Mouse (Mus musculus) skeletal muscle tissue, adult 2 months (tissue): ENCODE measurements around the gene Gabarapl1.
"Not testable (repeated sequence)": the region's sequence is repeated elsewhere in the genome, so short reads cannot be mapped to it uniquely, and the experiment has no call there.

Experiments used
- DNase-seq: peaks from one replicate; pipeline ENCODE4 v3.0.0-alpha.2; 2012; ENCODE audit warnings: low read depth, low spot score

Gabarapl1 gene

DNA sequence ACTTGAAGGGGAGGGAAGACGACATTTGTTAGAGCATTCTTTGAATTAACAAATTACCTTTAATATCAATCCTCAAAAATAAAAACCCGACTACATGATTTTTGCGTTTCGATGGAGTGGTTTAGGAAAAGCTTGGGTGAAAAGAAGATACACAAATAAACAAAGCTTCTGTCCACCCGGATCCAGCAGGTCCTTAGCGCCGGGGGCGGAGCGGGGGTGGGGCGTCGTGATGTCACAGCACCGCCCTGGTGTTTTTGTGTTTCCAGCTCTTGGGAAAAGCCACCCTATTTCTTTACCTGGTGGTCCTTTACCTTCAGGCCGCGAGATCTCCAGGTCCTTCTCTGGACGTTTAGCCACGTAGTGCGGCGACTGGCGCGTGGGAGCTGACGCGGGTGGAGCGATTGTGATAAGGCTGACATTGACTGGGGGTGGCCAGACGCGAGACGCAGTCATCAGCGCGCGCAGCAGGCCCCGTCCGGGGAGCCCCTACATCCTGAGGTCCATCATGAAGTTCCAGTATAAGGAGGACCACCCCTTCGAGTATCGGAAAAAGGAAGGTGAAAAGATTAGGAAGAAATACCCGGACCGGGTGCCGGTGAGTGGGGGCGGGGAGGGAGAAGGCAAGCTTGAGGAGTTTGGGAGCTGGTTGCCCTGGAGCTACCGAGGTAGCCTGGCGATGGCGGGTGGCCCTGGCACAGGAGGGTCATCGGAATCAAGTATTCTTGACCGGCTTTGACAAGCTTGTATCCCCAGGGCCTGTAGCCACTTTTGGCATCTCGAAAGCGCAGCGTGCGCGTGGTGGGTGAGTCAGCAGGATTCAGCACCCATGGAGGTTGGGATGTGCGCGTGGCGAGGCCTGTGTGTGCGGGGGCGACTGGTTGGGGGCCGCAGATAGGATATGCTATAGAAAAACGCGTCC, at the start of gene Gabarapl1:
Gene Gabarapl1 (plus strand): TSS at position 219 of the 919 bp plus-strand sequence.
- peak; percentile 54 for DNase-seq

DNA sequence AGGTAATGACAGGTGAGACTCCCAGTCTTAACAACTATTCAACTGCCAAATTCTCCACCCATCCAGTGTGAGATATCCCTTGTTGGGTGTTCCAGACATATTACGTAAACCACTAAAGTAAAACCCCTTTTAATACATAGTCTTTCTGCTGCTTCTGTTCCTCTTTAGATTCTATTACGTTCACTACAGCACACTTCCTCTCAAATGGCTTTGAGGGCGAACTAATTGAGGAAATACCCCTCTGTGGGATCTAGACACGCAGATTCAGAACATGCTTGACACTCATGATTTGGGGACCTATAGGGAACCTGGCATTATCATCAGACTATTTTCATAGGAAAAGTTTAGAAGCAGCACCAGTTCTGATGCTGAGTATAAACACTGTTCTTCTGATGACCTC, 38.0 kb upstream of the Gabarapl1 start:
- DNase-seq: no peak

DNA sequence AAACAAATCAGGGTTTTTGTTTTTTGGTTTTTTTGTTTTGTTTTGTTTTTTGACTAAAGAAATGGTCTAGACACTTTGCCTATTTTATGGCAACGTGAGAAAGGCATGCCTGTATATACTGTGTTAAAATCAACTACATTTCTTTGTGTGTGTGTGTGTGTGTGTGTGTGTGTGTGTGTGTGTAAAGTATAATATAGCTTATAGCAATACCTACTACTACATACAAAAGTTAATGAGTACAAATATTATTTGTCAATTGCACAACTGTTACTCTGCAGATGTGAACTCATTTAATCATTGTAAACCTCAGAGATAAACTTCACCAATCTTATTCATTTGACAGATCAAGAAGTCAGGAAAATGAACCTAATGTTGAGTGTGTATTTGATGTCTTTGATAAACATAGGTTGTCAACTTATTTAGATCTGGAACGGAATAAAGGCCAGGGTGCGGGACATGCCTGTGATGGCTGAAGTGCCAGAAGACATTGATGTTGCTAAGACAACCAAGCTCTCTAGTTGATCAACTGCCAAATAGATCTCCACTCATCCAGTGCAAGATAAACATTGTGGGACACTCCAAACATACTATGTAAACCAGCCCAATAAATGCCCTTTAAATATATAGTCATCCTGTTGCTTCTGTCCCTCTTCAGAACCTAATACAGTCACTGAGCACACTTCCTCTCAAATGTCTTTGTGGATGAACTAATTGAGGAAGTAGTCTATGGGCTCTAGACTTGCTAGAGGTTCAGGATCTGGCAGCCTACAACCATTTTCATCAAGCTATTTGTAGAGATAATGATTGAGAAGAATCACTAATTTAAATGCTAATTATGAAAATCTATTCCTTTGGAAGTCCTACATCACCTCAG, 35.4 kb upstream of the Gabarapl1 start:
- no peak for DNase-seq

DNA sequence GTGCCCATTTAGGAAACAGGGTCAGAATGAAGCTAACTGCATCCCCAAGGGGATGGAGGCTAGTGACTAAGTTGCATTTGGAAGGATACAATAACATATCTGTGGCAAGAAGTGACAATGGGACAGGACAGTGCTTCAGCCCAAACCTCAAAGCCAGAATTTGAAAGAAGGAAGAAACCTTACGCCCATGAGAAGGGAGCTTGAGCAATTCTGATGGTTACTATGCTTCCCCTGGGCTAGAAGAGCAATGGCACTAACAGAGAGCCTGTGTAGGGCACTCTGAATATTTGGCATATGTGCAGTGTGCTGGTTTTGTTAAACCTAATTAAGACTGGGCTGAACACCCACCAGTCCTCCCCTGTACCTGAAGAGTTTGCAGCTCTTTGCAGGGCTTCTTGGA, 33.4 kb upstream of the Gabarapl1 start:
- not testable (repeated sequence) for DNase-seq

DNA sequence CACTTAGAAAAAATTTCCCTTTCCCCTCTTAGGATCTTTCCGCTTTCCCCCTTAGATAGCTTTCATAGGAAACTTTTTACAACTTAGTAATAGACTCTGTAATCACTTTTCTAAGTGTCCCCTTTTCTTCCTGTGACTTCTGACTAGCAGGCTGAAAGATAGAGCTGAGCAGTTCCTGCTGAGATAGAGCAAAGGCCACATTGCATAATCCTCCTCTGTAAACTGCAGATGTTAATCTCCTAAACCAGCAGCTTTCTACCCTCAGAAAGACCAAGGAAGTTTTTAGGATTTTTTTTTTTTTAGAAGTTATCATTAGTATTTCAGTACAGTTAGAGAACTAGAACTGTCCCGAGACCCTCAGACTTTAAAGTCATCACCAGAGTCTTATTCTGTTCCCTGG, 29.5 kb upstream of the Gabarapl1 start:
- DNase-seq: no peak

DNA sequence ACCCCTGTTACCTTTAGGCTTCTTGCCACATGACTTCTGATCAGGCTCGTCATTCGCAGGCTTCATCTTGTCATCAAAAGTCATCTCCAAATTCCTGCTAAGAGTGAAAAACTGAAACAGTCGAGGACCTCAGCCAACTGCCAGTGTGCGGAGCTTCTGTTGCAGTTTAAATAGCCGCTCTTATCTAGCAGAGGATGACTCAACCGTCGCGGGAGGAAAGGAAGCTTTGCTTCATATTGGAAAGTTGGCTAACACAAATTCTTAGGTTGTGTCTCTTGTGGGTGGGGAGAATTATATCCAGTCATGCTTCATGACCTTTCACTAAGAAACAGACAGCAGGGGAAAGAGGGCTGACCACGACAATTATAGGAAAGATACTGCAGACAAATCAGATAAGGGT, 25.9 kb upstream of the Gabarapl1 start, which contains the start of gene Olr1:
Gene Olr1 (minus strand): TSS at position 142 of the 400 bp plus-strand sequence.
- no peak for DNase-seq

DNA sequence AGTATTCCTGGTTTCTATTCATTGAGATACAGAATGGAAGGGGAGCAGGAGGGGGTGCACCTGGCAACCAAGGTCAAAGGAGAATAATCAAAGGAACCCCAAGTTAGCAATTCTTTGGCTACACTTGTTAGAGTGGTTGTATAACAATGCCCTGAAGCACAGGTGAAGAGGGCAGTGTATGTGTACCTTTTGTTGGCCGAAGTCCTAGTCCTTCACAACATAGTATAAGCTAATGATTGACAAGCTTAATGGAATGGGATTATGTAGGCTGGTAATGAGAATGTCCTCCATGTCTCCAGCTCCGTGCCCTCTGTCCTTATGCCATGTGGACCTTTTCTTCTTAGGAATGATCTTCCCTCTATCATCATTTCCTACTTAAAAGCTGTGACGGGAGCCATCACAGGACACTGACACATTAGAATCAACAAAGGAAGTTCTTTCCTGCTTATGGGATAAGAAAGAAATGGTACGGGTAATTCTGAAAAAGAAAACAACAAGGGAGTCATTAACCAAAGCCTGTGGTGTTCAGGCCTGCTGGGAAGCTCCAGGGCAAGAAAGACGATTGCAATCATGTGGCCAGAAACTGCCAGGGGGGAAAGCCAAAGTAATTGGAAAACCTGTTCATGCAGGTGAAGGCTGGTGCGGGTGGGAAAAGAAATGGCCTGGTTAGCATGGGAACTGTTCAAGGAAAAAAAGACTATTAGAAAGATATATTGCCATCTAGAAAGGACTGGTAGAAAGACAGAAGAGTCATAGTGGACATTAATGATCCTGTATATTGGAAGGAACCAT, 22.6 kb upstream of the Gabarapl1 start:
- DNase-seq: no peak

DNA sequence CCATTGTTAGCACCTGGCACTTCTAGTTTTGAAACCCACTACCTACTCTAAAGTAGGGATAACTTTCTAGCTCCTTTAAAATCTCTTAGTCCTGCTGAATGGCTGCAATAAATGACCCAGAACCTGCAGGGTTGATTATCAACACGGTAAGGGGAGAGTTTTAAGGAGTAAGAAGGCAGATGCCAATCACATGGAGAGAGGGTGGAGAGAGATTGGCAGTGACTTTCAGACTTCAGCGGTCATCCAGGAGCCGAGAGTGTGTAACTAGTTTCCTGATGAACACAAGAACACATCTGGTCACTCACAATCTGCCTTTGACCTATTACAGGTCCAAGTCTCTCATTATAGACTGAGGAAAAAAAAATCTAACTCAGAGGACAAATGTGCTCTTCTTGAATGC, 20.6 kb upstream of the Gabarapl1 start, which contains the start of gene Tmem52b:
Gene Tmem52b (plus strand): TSS at position 189 of the 400 bp plus-strand sequence.
- DNase-seq: no peak

DNA sequence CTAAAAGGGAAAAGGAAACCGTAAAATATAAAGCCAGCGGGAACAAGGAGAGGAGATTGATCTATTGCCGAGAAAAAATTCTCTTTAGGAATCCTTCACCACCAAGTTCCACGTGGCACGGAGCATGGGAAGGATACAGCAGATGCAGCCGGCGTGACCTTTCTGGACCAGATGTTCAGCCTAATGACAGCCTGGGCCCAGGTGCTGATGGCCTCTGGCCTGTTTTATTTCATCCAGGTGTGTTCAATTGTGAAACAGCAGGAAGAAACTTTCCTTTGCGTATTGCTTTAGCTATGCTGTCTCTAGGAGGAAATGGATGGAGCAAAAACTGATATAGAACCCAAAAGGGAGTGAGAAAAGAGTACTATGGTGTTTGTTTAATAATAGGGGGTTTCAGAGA, 20.1 kb upstream of the Gabarapl1 start:
- DNase-seq: no peak

DNA sequence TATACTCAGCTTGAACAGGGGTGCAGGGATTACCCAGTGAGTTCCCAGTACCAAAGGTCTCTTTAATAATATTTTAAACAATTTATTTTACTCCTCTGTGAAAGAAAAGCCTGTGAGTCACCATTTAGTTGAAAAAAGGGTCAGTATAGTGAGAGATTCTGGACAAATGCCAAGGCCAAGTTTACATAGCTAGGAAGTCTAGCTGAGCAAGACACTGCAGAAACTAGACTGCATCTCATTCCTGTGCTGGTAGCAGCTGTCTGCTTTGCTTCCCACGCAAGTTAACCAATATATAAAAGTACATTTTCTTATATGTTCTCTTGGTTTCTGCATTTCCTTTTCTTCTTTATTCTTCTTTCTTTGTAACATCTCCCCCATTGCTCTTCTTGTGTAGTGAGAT, 19.6 kb upstream of the Gabarapl1 start:
- no peak for DNase-seq

DNA sequence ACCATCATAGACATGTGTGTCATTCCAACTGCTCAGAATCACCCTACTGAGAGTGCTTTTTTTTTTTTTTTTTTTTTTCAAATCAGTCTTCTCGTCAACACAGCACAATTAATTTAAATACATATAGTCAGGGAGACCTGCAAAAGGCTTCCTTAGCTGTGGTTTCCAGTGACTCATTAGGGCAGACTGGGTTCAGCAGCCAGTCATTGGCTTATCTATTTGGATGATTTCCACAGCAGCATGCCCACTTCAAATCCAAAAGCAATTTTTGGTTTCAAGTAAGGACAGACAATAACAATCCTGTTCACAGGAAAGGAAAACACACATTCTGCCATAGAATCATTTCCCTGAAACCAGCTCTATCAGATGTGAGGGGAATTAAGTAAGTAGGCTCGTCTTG, 18.6 kb upstream of the Gabarapl1 start:
- no peak for DNase-seq

DNA sequence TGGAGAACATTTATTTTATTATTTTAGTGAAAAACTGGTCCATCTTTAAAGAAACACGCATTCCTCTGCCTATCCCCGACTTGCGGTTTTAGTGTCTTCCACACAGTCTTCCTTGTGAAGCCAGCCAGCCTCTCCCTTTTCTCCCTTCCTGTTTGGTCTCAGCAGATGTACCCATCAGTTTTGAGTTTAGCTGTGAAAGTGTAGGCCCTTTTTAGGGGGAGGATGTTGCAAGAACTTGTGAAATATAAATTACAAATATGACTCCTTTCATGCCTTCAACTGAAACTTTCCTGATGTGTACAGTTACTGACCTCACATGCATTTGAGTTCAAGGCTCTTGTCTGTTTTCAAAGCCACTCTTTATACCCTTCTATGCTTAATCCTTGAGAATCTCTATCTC, 17.9 kb upstream of the Gabarapl1 start:
- DNase-seq: no peak

DNA sequence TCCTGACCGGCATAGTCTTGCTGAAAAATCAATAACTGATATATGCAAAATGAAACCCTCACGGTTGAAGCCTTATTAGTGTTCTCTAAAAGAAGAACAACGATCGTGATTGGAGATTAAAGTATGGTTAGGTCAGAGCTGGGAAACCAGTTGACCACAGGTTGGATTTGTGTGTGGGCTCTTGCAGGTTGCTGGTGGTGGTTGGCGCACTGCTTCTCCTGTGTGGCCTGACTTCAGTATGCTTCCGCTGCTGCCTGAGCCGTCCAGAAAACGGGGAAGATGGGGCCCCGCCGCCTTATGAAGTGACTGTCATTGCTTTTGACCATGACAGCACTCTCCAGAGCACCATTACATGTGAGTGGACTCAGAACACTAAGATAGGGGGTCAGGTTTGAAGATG, 16.6 kb upstream of the Gabarapl1 start:
- DNase-seq: no peak

DNA sequence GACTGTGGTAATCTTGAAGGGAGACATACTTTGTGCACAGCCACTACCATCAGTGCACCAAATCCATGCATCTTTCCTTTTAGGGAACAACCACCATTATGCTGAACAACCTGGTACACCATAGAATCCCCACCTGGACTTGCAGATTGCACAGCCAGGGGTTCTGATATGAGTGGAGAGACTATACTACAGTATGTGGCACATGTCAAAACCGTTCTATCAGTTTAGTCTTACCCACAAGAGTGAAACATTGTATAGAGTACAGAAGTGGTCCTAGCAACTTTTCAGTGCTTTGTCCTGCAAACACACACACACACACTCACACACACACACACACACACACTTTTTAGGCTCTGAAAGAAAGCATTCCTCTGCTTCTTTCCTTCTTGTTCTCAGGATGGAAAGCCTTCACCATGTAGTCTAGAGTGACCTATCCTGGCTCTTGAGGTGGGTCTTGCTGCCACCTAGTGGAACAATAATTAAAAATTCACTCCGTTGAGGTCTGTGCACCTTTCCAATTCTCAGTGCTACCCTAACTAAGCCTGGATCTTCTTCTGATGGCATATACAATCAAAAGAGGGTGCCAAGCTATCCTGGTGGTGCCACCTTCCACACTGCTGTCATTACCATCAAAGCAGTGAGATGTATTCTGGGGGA, 15.1 kb upstream of the Gabarapl1 start:
- no peak for DNase-seq

DNA sequence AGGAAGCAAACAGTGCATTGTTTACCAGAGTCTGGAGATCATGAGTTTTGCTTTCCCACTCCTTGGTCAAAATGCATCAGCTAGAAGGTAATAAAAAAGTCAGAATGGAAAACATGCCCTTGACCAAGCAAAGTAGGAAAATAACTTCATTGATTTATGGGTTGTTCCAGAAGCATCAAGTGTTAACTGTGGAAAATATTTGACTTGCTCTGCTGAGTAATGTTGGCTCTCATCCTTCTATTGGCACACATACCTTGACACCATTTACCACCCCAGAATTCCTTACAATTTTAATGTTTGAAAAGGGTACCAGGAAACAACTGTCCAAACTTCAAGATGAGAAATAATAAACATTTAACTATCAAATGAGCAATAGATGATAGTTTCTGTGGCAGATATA, 6.9 kb upstream of the Gabarapl1 start:
- DNase-seq: no peak

DNA sequence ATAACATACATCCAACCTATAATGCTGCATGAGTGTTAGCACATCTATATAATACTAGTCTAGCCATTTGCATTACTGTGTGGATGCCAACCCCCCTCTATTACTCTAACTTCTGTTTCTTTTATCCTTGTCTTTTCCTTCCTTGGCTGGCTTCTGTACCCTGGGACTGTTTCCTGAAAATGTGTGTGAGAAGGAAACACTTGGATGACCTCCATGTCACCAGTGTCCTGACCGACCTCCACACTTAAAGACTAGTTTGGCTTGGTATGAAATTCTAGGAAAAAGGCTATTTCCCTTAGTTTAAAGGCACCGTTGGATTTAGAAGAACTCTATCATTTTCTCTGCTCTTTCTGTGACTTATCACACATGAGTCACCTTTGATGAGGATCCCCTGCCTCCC, 5.5 kb upstream of the Gabarapl1 start:
- DNase-seq: no peak

DNA sequence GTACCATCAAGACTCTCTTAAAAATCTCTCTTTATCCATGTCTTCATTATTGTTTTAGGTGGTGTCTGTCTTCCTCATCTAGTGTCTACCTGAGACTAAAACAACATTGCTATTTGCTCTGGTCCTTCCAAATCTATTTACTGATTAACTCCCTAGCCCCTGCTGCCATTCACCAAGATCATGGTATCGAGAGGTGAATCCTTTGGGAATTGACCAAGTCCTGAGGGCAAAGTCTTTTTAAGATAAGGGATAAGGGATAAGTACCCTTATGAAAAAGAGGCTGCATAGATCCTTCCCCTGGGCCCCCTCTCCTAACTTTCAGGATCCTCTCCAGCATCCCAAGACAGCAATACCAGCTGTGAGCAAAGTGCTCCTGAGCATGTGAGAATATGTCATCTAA, 3.4 kb upstream of the Gabarapl1 start:
- no peak for DNase-seq

DNA sequence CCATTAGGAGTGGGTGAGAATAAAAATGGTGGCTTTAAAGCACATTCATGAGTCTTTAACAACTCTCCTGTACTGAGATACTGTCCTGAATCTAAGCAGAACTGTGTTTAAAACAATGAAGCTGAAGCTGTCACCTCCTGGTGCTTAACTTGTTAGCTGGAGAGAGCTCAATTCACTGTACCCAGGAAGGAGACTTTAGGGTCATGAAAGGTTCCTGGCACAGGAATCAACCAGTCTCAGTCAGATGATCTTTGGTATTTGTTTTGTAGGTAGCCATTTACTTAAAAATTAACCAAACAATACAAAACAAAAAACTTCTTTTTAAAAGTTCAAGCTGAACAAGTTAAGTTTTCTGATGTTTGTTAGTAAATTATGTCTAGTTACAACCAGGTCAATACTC, 2.7 kb upstream of the Gabarapl1 start:
- DNase-seq: no peak

DNA sequence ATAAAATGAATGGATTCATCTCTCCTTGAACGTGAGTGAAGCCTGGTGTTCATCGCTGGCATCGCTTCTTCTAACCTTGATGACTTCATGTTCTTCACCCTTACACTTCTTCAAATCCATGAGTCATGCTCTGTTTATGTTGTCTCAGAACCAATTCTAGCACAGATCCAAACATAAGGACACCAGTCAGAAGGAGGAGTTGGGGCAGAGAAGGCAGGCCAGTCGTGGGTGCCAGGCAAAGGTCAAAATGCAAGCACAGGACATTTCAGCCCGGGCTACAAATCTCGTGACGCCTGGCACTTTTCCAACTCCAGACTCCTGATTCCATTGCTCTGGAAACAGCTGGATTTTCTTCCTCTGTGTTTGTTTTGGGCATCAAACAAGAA, 411 bp upstream of the Gabarapl1 start:
- DNase-seq: peak; percentile 65

DNA sequence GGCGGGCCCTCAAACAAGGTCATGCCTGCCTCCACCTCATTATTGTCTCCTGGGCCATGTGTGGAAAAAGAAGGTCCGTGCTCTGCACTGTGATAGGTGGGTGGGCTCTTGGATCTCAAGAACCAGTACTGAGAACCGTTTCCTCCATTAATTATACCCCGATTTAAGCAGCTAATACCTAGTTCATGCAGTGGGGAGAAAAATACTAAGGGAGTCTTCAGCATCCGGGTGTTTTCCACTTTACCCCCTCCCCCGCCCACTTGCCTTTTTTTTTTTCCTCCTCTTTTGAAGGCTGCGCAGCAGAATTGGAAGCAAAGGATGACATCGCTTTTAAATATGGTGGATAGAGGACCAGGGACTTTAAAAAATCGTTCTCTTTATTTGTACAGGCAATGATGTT, 1.1 kb downstream of the Gabarapl1 start:
- DNase-seq: no peak

DNA sequence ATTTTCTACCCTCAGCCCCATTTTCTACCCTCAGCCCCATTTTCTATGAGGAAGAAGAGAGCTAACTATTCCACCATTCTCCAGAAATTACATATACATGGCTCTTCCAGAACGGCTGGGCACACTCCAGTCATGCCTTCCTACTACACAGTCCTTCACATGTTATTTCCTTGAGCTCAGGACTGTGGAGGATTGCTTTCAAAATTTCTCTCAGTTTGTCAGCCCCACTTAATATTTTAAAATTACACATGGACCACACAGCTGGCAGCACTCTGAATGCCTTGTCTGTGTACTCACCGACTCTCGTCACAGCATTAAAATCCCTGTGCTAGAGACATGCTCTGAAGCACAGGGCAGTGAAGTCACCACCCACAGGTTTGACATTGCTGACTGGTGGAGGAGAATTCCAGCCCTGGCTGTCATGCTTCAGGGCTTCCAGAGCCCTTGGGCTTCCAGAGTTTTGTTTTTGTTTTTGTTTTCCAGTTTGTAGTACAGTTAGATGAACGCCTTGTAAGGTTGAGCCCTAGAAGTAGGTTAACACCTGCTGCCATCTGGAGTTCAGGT, 1.7 kb downstream of the Gabarapl1 start:
- no peak for DNase-seq
